Mouse (Mus musculus): ENCODE results near the gene Glis3. TPM values are rescaled to one million over a fixed set of nuclear protein-coding genes. Genes with fewer than 3 reads are reported as not detected.

The Glis3 gene
- total and polyA plus RNA-seq, 3 experiments, result 6.1 to 12.4 (median 9.3) TPM

DNA sequence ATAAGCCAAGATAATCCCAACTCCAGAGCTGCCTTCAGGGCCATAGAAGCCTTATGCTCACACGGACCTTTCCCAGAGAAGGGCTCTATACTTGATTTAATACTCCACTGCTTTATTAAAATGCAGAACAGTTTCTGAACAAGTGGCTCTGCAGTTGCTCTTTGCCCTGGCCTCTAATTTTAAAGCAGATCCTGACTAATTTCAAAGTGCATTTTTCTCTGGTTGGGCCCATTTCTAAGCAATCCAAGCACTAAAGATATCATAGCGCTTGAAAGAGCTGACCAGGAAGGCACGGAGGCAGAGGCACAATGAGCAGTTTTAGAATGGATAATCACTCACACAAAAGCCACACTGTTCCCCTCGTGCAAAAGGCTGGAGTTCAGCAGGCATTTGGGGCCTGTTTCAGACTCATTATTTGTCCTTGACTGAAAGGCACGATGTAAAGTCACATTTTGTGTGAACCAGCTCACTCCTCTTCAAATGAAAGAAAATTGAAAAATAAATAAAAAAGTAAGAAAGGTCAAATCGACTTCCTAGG is 202.5 kb downstream of the Glis3 start:
- no peak for DNase-seq

GRCm38 (mm10) chr19:28473621-28474020 is 206.3 kb downstream of the Glis3 start:
- DNase-seq, result no peak

- DNase-seq, result no peak
Measured at GRCm38 (mm10) chr19:28471144-28471543, 208.7 kb downstream of the Glis3 start.

DNA sequence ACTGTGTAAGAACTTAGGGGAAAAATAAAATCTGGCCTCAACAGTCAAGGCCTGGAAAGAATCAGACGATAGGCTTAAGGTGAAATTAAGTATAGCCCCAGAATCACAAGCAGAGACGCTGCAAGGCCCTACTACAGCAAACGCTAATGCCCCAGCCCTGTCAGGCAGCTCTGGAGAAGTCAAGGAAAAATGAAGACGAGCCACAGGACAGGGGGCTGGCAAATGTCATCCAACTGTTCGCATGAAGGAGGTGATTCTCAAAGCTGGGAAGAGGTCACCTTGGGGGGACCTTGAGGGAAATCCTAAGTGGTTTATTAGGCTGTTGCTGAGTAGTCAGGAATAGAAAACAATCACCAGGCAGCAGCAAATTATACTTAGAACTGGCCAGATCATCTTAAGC is 214.1 kb downstream of the Glis3 start:
- no peak for DNase-seq

DNA sequence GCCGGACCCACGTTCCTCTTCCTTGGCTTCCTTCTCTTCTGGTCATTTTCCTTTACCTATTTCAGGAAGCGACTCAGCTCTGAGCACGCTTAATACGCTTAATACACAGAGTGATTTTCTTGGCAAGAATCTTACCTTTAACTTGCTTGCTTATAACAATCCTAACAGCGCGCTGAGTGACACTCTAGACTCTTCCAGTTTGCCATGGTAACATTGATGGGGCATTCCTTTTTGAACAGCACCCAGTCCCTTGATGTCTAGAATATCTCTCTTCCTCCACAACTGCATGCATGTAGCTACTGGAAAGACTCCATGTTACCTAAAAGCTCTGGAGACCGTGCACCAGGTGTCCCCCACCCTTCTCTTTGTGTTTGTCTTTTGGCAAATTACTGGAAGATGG is 225.5 kb downstream of the Glis3 start:
- DNase-seq, result no peak

- DNase-seq, result no peak
Measured at GRCm38 (mm10) chr19:28452951-28453520, 226.8 kb downstream of the Glis3 start.

GRCm38 (mm10) chr19:28448811-28449210 is 231.1 kb downstream of the Glis3 start:
- DNase-seq, result no peak

DNA sequence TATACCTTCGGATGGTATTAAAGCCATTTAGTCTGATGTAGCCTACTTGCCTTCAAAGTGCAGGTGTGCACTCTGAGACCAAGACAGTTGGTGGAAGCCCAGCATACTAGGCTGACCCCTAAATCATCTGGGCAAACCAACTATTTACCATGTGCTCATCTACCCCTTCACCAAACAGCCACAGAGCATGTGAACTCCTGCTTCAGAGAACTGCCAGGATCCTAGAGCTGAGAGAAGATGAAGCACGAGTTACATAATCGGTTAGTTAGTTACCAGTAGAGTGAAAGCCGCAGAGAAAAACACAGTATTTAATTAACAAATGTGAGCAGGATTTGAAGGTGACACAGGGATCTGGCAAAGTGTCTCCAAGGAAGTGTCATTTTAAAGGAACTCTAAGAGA is 237.7 kb downstream of the Glis3 start:
- DNase-seq, result no peak

DNA sequence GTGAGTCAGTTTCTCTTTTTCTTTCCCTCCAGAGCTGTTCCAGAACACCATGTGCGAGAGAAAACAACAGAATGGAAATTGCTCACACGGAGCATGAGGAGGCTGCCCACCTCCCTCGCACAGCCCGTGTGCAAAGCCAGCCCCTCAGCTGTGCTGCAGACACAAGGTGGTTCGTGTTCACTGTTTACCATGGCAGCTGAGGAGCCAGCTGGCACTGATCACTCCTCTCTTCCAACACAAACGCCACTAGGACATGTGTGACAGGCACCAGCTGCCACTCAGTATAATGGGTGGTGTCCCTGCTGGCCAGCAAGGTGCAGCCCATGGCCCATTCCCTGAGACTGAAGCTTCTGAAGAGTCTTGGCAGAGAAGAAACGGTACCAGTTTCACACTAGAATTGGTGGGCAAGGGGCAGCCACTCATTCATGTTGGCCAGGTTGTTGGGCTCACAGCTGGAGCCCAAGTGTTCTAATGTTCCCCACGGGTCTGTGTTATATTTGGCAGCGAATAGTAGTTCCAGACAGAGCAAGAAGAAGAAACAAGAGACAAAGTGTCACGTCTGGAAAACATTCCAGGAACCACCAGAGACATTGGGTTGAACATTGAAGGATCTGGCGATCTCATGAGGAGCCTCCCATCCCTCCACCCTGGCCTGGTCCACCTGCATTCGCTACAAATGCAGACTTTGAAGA is 243.3 kb downstream of the Glis3 start:
- DNase-seq, result no peak

- no peak for DNase-seq
Measured at GRCm38 (mm10) chr19:28428220-28428816, 251.6 kb downstream of the Glis3 start.

- DNase-seq, result no peak
Measured at GRCm38 (mm10) chr19:28424180-28424579, 255.7 kb downstream of the Glis3 start.

DNA sequence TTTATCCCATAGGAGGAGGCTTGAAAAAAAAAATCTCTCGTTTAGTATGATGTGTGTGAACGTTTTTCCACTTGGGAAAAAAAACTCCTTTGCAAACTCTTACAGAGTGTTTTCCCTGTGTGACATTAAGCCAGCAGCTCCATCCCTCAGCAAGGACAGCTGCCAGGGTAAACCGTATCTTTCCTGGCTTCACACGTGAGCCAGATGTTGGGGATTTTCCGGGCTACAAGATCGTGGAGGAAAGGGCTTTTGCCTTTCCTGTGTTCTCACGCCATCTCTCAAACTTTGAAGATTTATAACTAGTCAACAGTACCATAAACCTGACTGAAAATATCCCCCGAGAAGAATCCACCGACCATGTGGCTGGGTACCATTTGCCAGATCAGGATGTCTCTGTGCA is 256.9 kb downstream of the Glis3 start:
- no peak for DNase-seq

- no peak for DNase-seq
Measured at GRCm38 (mm10) chr19:28416069-28416468, 263.8 kb downstream of the Glis3 start.

DNA sequence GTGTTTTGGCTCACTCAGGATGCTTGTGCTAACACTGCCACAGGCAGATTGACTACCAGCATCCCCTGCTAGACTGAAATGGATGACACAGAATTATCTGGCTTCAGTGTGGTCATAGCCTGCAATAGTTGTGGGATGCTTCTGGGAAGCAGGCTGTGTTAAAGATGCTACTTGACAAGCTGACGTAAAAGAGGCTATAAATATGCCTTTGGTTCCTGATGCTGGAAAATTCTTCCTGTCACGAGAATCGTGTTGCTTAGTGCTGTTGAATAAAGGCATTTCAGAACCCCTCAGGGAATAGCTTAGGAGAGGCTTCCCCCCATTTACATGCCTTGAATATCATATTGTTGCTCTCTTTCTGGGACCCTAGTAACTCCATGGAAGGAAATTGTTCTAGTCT is 271.1 kb downstream of the Glis3 start:
- DNase-seq, result no peak

- no peak for DNase-seq
Measured at GRCm38 (mm10) chr19:28402956-28403355, 276.9 kb downstream of the Glis3 start.

DNA sequence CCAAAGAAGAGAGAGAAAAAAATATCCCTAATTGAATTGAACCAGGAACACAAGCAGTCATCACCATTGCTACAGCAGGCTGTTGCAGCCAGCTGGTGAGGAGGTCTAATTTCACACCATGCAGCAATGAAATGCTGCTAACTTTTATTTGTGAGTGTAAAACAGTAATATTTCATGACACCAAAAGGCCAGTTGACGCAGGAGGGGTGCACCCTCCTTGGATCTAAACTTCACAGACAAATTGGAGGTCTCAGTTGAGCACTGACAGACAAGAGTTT is 284.4 kb downstream of the Glis3 start:
- no peak for DNase-seq

GRCm38 (mm10) chr19:28394826-28395583 is 284.9 kb downstream of the Glis3 start:
- DNase-seq, result no peak

- DNase-seq, result no peak
Measured at GRCm38 (mm10) chr19:28393766-28394165, 286.1 kb downstream of the Glis3 start.

DNA sequence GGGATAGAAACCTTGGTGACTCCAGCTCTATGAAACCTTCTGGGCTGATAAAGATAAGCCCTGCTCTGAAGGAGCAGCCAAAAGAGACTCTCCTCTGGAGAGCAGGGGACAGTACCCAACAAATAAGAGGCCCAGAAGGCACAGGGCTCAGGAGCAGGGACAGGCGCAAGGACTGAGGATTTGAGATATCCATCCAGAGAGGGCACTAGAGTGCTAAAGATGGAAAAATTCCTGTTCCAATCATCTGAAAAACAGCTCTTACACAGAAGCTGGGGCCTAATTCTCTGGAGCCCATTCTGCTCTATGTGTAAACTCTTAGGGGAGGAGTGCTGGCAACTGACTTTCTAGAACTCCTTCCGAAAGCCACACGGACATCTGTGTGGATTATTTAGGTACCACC is 287.0 kb downstream of the Glis3 start:
- peak; percentile 8 for DNase-seq

DNA sequence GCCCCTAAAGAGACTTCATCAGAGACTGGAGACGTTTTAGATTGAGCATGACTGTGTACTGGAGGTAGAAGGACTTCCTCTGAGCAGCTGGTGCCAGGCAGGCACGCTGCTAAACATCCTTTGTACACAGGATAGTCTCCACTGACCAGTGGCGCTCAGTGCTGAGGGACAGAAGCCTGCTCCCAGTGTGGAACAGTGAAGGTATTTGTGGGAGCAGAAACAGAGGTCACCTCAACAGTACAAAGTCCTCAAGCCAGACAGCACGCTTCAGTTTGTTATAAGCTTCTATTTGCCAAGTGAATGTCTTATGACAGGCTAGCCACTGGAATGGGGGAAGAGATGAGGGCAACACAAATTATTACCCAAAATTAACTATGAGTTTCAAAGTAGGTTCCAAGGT is 289.0 kb downstream of the Glis3 start:
- DNase-seq, result no peak

GRCm38 (mm10) chr19:28389146-28389545 is 290.7 kb downstream of the Glis3 start:
- peak; percentile 62 for DNase-seq

DNA sequence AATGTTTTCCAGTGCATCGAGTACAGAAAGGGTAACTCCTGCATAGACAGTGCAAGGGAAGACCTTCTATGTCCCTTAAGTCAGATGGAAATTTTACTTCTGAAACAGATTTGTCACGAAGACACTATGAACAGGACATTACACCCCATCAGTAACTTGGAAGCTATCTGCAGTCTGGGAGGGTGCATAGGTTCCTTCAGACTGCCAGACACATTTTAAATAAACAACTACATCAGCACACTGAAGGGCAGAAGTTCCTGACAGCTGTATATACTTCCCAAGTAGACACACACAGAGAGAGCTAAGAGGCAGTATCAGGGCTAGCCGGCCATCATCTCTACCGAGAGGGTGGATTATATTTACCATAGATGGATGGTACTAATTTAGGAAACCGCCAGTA is 296.5 kb downstream of the Glis3 start:
- no peak for DNase-seq
